In genomic region chr7:144620721-144621681, GRCm38 (mm10) we compare ENCODE assay signal across 8 mouse cellular contexts. TPM values are rescaled to one million over a fixed set of nuclear protein-coding genes. Genes with fewer than 3 reads are reported as not detected.
A peak's percentile ranks its signal among the peaks of the same experiment; 100 is the strongest.
DNase-seq lines count a peak whose midpoint lies in the region; ATAC-seq lines count a peak whose summit lies in the region.

No protein-coding gene starts in this region.

- no peaks in the 10 kb centered on the region; the same call in 1 of the 2 replicates for H3K9me3 ChIP-seq in kidney, embryonic 16.5 days (ENCODE audit: low read length)
- no peaks in the 10 kb centered on the region for H3K9me3 ChIP-seq in limb, embryonic 10.5 days (replicated peaks)

- H3K4me3 ChIP-seq in kidney, embryonic 16.5 days (ENCODE audit: low read length), result no peak overlapping the region
- H3K4me3 ChIP-seq in limb, embryonic 10.5 days, result no peak overlapping the region

- H3K4me1 ChIP-seq in kidney, embryonic 16.5 days (ENCODE audit: insufficient read depth, low read length), result no peaks in the 10 kb centered on the region
- H3K4me1 ChIP-seq in limb, embryonic 10.5 days, result peaks cover 14% of the 10 kb centered on the region; the same call in 1 of the 2 replicates

- H3K36me3 ChIP-seq in kidney, embryonic 16.5 days (ENCODE audit: insufficient read depth, low read length), result peaks cover 11% of the 10 kb centered on the region
- no peaks in the 10 kb centered on the region for H3K36me3 ChIP-seq in limb, embryonic 10.5 days

- no peak for DNase-seq in kidney, postnatal 36 days
- peak; percentile 57 for DNase-seq in brain, adult 2 months (ENCODE audit: low read depth, low spot score)
- no peak for DNase-seq in limb, embryonic 10.5 days (ENCODE audit: low spot score)
- peak; percentile 26 for DNase-seq in right cerebral cortex, postnatal 25 days
- DNase-seq in kidney, adult 8-10 months, result no peak
- no peak for DNase-seq in cerebellum, adult 11-12 months

- peak overlapping the region; percentile 22 for H3K27ac ChIP-seq in kidney, embryonic 16.5 days (ENCODE audit: low read length)
- H3K27ac ChIP-seq in limb, embryonic 10.5 days, result 0 out of 2 replicates have a peak overlapping the region, but pooled peaks have one; percentile 36

- no peak for ATAC-seq in kidney, embryonic 16.5 days (ENCODE audit: low FRiP score, low TSS enrichment)
- no peak for ATAC-seq in megakaryocyte-erythroid progenitor cell, adult 5-6 weeks (replicated peaks; ENCODE audit: low FRiP score, low TSS enrichment, poor library complexity, severe bottlenecking)

- H3K4me2 ChIP-seq in kidney, embryonic 16.5 days (replicated peaks; ENCODE audit: low read depth, low read length), result no peak overlapping the region

- 68% methylated on average over 22 of the region's 22 CpGs for WGBS in kidney, embryonic 16.5 days
- 73% methylated on average over 22 of the region's 22 CpGs for WGBS in limb, embryonic 10.5 days

- H3K27me3 ChIP-seq in kidney, embryonic 16.5 days (ENCODE audit: insufficient read depth, low read length), result no peaks in the 10 kb centered on the region
- no peaks in the 10 kb centered on the region for H3K27me3 ChIP-seq in limb, embryonic 10.5 days (ENCODE audit: low read depth, poor library complexity, severe bottlenecking)

- H3K9ac ChIP-seq in kidney, embryonic 16.5 days (replicated peaks; ENCODE audit: low read length), result no peak overlapping the region

RNA-seq across cellular contexts. Expression of gene Fadd, which starts 38.7 kb away (rescaled TPM):
- 13.1 and 15.7 TPM in 2 replicates for polyA plus RNA-seq in kidney, embryonic 16.5 days (2015; fragmentation: Nextera tagmentation; extraction: Ambion mirVana)
- polyA plus RNA-seq in limb, embryonic 10.5 days (2016; fragmentation: Nextera tagmentation; extraction: Ambion mirVana), result 12.6 and 13.5 TPM in 2 replicates
- 10.1 and 10.5 TPM in 2 replicates for total RNA-seq in megakaryocyte-erythroid progenitor cell, adult 5-6 weeks (2014; fragmentation: Nextera tagmentation)
- 5.3 and 9.2 TPM in 2 replicates for total RNA-seq in megakaryocyte-erythroid progenitor cell, adult 5-6 weeks (2017)

Comparison
In these comparisons a context has a peak if more than half of its experiments do, and no peak if none do; other contexts are left out.
1. DNase-seq: peak in brain, adult 2 months (single experiment) and right cerebral cortex, postnatal 25 days (single experiment); none in kidney, postnatal 36 days (0 of 2), limb, embryonic 10.5 days (single experiment), kidney, adult 8-10 months (0 of 2) and cerebellum, adult 11-12 months (single experiment).